8 mouse cellular contexts compared by ENCODE assay signal in the genomic region with DNA sequence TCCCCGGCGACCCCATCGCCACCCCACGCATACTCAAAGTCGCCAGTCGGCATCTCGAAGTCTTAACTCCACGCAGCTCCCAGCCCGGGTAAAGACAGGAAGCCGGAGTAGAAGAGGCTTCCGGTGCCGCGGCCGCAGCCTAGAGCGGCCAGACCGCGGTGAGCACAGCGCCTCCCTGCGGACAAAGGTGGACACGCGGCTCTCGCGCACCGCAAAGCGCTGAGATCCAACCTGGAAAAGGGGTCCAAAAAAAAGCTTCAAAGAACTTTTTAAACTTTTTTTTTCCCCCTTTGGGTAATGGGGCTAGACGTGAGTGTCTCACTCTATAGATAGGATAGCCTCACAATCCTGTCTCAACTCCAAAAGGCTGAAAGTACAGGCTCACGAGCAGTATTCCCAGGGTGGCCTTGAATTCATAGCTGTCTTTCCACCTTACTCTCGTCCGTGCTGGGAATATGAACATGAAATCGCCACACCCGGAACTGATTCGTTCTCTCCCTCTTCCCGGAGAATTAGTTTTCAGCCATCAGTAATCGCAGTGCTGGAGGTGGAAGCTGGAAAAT. TPM values are rescaled to one million over a fixed set of nuclear protein-coding genes. Genes with fewer than 3 reads are reported as not detected.
A peak's percentile ranks its signal among the peaks of the same experiment; 100 is the strongest.
DNase-seq lines count a peak whose midpoint lies in the region; ATAC-seq and TF ChIP-seq lines count a peak whose summit lies in the region.

TSS of gene Eif3g (minus strand) at position 113 of the 563 bp plus-strand sequence.

- H3K36me3 ChIP-seq in forebrain, embryonic 14.5 days (ENCODE audit: control insufficient read depth, insufficient read depth, low read length) = peaks cover 37% of the 10 kb centered on the region
- H3K36me3 ChIP-seq in lung, embryonic 16.5 days (ENCODE audit: control insufficient read depth, insufficient read depth, low read length) = peaks cover 27% of the 10 kb centered on the region
- peaks cover 25% of the 10 kb centered on the region for H3K36me3 ChIP-seq in thymus, adult 2 months (ENCODE audit: control insufficient read depth, insufficient read depth, low read length)

- no peaks in the 10 kb centered on the region for H3K27me3 ChIP-seq in forebrain, embryonic 14.5 days (replicated peaks; ENCODE audit: control insufficient read depth, insufficient read depth, low read length)
- H3K27me3 ChIP-seq in lung, embryonic 16.5 days (ENCODE audit: control insufficient read depth, insufficient read depth, low read depth, low read length) = no peaks in the 10 kb centered on the region
- H3K27me3 ChIP-seq in thymus, adult 2 months (ENCODE audit: control insufficient read depth, insufficient read depth, low read length) = no peaks in the 10 kb centered on the region

- peak; percentile 76 for DNase-seq in MEL-GATA-1-ER (ENCODE audit: extremely low read depth, low read depth)
- peak; percentile 82 for DNase-seq in cerebellum, adult 11-12 months
- DNase-seq in forebrain, embryonic 14.5 days (ENCODE audit: low spot score) = peak; percentile 92
- DNase-seq in heart, postnatal 14 days = peak; percentile 90 to 93
- peak; percentile 70 to 88 for DNase-seq in layer of hippocampus, adult 18-20 months (ENCODE audit: low spot score in 2 of 2)
- peak; percentile 71 for DNase-seq in ovary, adult 18-20 months (ENCODE audit: low spot score)
- peak; percentile 83 for DNase-seq in thymus, adult 2 months

- H3K4me3 ChIP-seq in forebrain, embryonic 14.5 days (ENCODE audit: low read depth, low read length) = peak within 1 kb of the TSS; percentile 94
- H3K4me3 ChIP-seq in lung, embryonic 16.5 days (ENCODE audit: low read length) = peak within 1 kb of the TSS; percentile 94
- H3K4me3 ChIP-seq in thymus, adult 2 months (ENCODE audit: control insufficient read depth, insufficient read depth, low read length) = peak within 1 kb of the TSS; percentile 85

- 6% methylated on average over 31 of the region's 34 CpGs for whole genome bisulfite sequencing in forebrain, embryonic 14.5 days
- WGBS in lung, embryonic 16.5 days = 3% methylated on average over 34 of the region's 34 CpGs
- whole genome bisulfite sequencing in thymus, adult 2 months = 8% methylated on average over 34 of the region's 34 CpGs

- peak; percentile 92 for ATAC-seq in forebrain, embryonic 14.5 days
- ATAC-seq in lung, embryonic 16.5 days (ENCODE audit: low read depth) = peak; percentile 89

- no peak within 1 kb of the TSS for H3K27ac ChIP-seq in forebrain, embryonic 14.5 days (ENCODE audit: low read depth, low read length)
- peak within 1 kb of the TSS; percentile 65 for H3K27ac ChIP-seq in lung, embryonic 16.5 days (ENCODE audit: low read length)
- H3K27ac ChIP-seq in thymus, adult 2 months (ENCODE audit: control insufficient read depth, insufficient read depth, low read length) = no peak within 1 kb of the TSS

- peak within 1 kb of the TSS; percentile 98 for H3K4me2 ChIP-seq in forebrain, embryonic 14.5 days (ENCODE audit: low read length)
- peak within 1 kb of the TSS; percentile 99 for H3K4me2 ChIP-seq in lung, embryonic 16.5 days (ENCODE audit: low read depth, low read length)

- peak; percentile 65; the same call in 1 of the 2 replicates for TF ChIP-seq POLR2A in thymus, adult 2 months (IDR thresholded peaks at IDR 0.05; ENCODE audit: control insufficient read depth, extremely low read depth, insufficient read depth, low read length, poor library complexity)

- H3K4me1 ChIP-seq in forebrain, embryonic 14.5 days (ENCODE audit: control insufficient read depth, insufficient read depth, low read length) = peaks cover 9% of the 10 kb centered on the region
- peaks cover 16% of the 10 kb centered on the region for H3K4me1 ChIP-seq in lung, embryonic 16.5 days (replicated peaks; ENCODE audit: control insufficient read depth, insufficient read depth, low read length)
- H3K4me1 ChIP-seq in thymus, adult 2 months (replicated peaks; ENCODE audit: control insufficient read depth, insufficient read depth, low read length) = peaks cover 12% of the 10 kb centered on the region

- intact Hi-C loops in heart, postnatal 14 days (cut with DNase I) = loop anchor here (2.0 kb wide), 1 partner anchor 104 kb away; the partner anchor contains the start of gene Mrpl4

- no peaks in the 10 kb centered on the region for H3K9me3 ChIP-seq in forebrain, embryonic 14.5 days (replicated peaks; ENCODE audit: control insufficient read depth, low read length)
- H3K9me3 ChIP-seq in lung, embryonic 16.5 days (ENCODE audit: control insufficient read depth, low read length) = no peaks in the 10 kb centered on the region

- H3K9ac ChIP-seq in forebrain, embryonic 14.5 days (ENCODE audit: low read length) = peak within 1 kb of the TSS; percentile 90
- H3K9ac ChIP-seq in lung, embryonic 16.5 days (ENCODE audit: low read length) = peak within 1 kb of the TSS; percentile 99

- TF ChIP-seq CTCF in thymus, adult 2 months (IDR thresholded peaks at IDR 0.05; ENCODE audit: borderline replicate concordance, control insufficient read depth, extremely low read depth, insufficient read depth, low read length, poor library complexity) = peak; percentile 95

RNA-seq across cellular contexts. Expression of gene Eif3g, which starts in this region (rescaled TPM):
- polyA plus RNA-seq in forebrain, embryonic 14.5 days (2014; fragmentation: Nextera tagmentation; extraction: Ambion mirVana) = 264 and 269 TPM in 2 replicates
- 10 to 100 TPM; 93.5 to 99.7 TPM for total RNA-seq in heart, postnatal 14 days (2021)
- 100 to 1,000 TPM; 124 to 132 TPM for total RNA-seq in layer of hippocampus, adult 18-20 months (2021)
- 255 and 258 TPM in 2 replicates for polyA plus RNA-seq in lung, embryonic 16.5 days (2015; fragmentation: Nextera tagmentation; extraction: Ambion mirVana)
- polyA plus RNA-seq in thymus, adult 2 months (2012; rRNA removed) = 137 and 140 TPM in 2 replicates
